In the genomic region with DNA sequence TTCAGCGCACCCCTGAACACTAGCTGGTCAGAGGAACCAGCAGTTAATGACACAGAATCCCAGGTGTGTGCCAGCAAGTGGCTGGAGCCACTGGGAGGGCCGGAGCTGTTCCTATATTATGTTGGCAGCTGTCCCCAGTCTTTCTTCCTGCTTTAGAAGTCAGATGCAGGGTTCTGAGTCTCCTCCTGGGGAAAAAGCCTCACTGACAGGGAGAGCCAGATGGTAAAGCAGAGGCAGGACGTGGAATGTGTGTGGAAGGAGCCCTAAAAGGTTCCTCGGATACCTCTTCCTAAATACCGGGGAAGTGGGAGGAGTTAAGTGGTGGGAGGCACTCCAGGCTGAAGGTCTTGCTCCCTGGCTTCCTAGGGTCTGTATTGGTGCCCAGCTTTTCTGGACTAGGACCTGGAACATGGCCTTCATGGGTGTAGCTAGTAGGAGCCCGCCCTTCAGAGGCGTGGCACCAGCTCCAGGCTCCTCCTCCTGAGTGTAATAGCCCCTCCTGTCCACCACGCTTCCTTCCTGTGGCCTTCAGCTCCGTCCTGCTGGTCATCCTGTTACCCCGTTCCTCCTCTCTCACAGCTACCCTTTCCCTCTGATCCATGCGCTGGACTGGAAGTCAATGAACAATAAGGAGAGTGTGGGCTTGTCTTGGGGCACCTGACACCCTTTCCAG, we compare ENCODE assay signal across 8 mouse cellular contexts. TPM values are rescaled to one million over a fixed set of nuclear protein-coding genes. Genes with fewer than 3 reads are reported as not detected.
DNase-seq lines count a peak whose midpoint lies in the region; ATAC-seq lines count a peak whose summit lies in the region.

No protein-coding gene starts in this region.

- intact Hi-C loops in left cerebral cortex, postnatal 4 days (cut with DNase I) = no loop called here

- no peaks in the 10 kb centered on the region; the same call in 1 of the 2 replicates for H3K27me3 ChIP-seq in forebrain, embryonic 12.5 days

- no peak for DNase-seq in frontal cortex, postnatal 36 days (ENCODE audit: low spot score in 2 of 2)
- DNase-seq in heart, adult 18-20 months = peak; percentile 49 to 79
- DNase-seq in kidney, postnatal 10 days = peak; percentile 70
- peak; percentile 54 for DNase-seq in lung, postnatal 14 days
- DNase-seq in left cerebral cortex, adult 8-10 months (ENCODE audit: low spot score in 2 of 2) = no peak
- DNase-seq in left cerebral cortex, postnatal 4 days = no peak

- no peak overlapping the region for H3K4me2 ChIP-seq in forebrain, embryonic 12.5 days

- peaks cover 21% of the 10 kb centered on the region for H3K4me1 ChIP-seq in forebrain, embryonic 12.5 days

- no peak overlapping the region for H3K27ac ChIP-seq in forebrain, embryonic 12.5 days

- no peak overlapping the region for H3K4me3 ChIP-seq in forebrain, embryonic 12.5 days (replicated peaks)

- 65% methylated on average over 11 of the region's 11 CpGs for WGBS in forebrain, embryonic 12.5 days

- H3K9ac ChIP-seq in forebrain, embryonic 12.5 days = no peak overlapping the region

- H3K9me3 ChIP-seq in forebrain, embryonic 12.5 days = no peaks in the 10 kb centered on the region

- ATAC-seq in frontal cortex, adult (ENCODE audit: low TSS enrichment) = peak; percentile 78; the same call in 1 of the 2 replicates
- ATAC-seq in forebrain, embryonic 12.5 days (ENCODE audit: low FRiP score) = no peak

- no peaks in the 10 kb centered on the region for H3K36me3 ChIP-seq in forebrain, embryonic 12.5 days (replicated peaks)

RNA-seq across cellular contexts. Expression of a gene that starts 25.3 kb away (rescaled TPM):
- total RNA-seq in heart, adult 18-20 months (2021) = 10 to 100 TPM; 16.9 to 17.8 TPM
- 10 to 100 TPM; 56.1 to 61.6 (median 58.2) TPM for total RNA-seq in left cerebral cortex, adult 8-10 months (2022)
- 10 to 100 TPM; 58.1 to 60.3 TPM for total RNA-seq in left cerebral cortex, postnatal 4 days (2021)
- 9.5 and 9.9 TPM in 2 replicates for polyA plus RNA-seq in forebrain, embryonic 12.5 days (2016; fragmentation: Nextera tagmentation; extraction: Ambion mirVana)

RNA-seq across cellular contexts. Expression of a gene that starts 33.6 kb away (rescaled TPM):
- 1,000 to 10,000 TPM; 1,322 to 1,486 TPM for total RNA-seq in heart, adult 18-20 months (2021)
- 100 to 1,000 TPM; 352 to 403 (median 371) TPM for total RNA-seq in left cerebral cortex, adult 8-10 months (2022)
- 100 to 1,000 TPM; 363 to 384 TPM for total RNA-seq in left cerebral cortex, postnatal 4 days (2021)
- 590 and 598 TPM in 2 replicates for polyA plus RNA-seq in forebrain, embryonic 12.5 days (2016; fragmentation: Nextera tagmentation; extraction: Ambion mirVana)

RNA-seq across cellular contexts. Expression of a gene that starts 38.2 kb away (rescaled TPM):
- total RNA-seq in heart, adult 18-20 months (2021) = under 1 TPM; 0.22 to 0.54 TPM
- under 1 TPM; 0.27 to 0.93 (median 0.55) TPM for total RNA-seq in left cerebral cortex, adult 8-10 months (2022)
- total RNA-seq in left cerebral cortex, postnatal 4 days (2021) = under 1 TPM; 0.34 to 0.56 TPM
- polyA plus RNA-seq in forebrain, embryonic 12.5 days (2016; fragmentation: Nextera tagmentation; extraction: Ambion mirVana) = 1.2 and 2.0 TPM in 2 replicates

RNA-seq across cellular contexts. Expression of a gene that starts 47.9 kb away (rescaled TPM):
- total RNA-seq in heart, adult 18-20 months (2021) = under 1 TPM; 0.30 to 0.49 TPM
- not detected for total RNA-seq in left cerebral cortex, adult 8-10 months (2022)
- not detected for total RNA-seq in left cerebral cortex, postnatal 4 days (2021)
- polyA plus RNA-seq in forebrain, embryonic 12.5 days (2016; fragmentation: Nextera tagmentation; extraction: Ambion mirVana) = not detected in 2 replicates

Comparison
In these comparisons a context has a peak if more than half of its experiments do, and no peak if none do; other contexts are left out.
1. DNase-seq: peak in heart, adult 18-20 months (2 of 2), kidney, postnatal 10 days (single experiment) and lung, postnatal 14 days (single experiment); none in frontal cortex, postnatal 36 days (0 of 2), left cerebral cortex, adult 8-10 months (0 of 2) and left cerebral cortex, postnatal 4 days (single experiment).